Mouse (Mus musculus) myocyte (in vitro differentiated cells): ENCODE data around the gene Olfr799.

Experiments
- CEBPB ChIP-seq: IDR thresholded peaks from 2 replicates; pipeline ENCODE4 v1.6.1; 2011; ENCODE audit warnings: mild to moderate bottlenecking, moderate library complexity; ENCODE audit not compliant: poor library complexity, insufficient read depth, severe bottlenecking
- MAX ChIP-seq: IDR thresholded peaks from one replicate; pipeline ENCODE4 v1.6.1; 2011; ENCODE audit warnings: low read depth, mild to moderate bottlenecking, control low read depth
- MYOD1 ChIP-seq, 3 experiments: IDR thresholded peaks; one replicate each; pipeline ENCODE4 v1.6.1; 2011; ENCODE audit warnings: control low read depth in 2 of 3, low read depth in 2 of 3, mild to moderate bottlenecking in 2 of 3, moderate library complexity in 1 of 3; ENCODE audit not compliant: insufficient read length in 2 of 3, control insufficient read depth in 1 of 3
- MYOG ChIP-seq, 3 experiments: IDR thresholded peaks; one replicate each; pipeline ENCODE4 v1.6.1; 2011; ENCODE audit warnings: control low read depth in 2 of 3, low read depth in 2 of 3, mild to moderate bottlenecking in 2 of 3; ENCODE audit not compliant: insufficient read length in 2 of 3, control insufficient read depth in 1 of 3, insufficient read depth in 1 of 3
- POLR2A ChIP-seq: IDR thresholded peaks from one replicate; pipeline ENCODE4 v1.6.1; 2011; ENCODE audit warnings: low read depth, mild to moderate bottlenecking, control low read depth, moderate library complexity; ENCODE audit not compliant: insufficient read length
- POLR2AphosphoS2 ChIP-seq: IDR thresholded peaks from one replicate; pipeline ENCODE4 v1.6.1; 2011; ENCODE audit warnings: low read depth, control low read depth; ENCODE audit not compliant: insufficient read length
- TCF3 ChIP-seq: IDR thresholded peaks from one replicate; pipeline ENCODE4 v1.6.1; 2011; ENCODE audit warnings: low read depth, control low read depth; ENCODE audit not compliant: insufficient read length

DNA sequence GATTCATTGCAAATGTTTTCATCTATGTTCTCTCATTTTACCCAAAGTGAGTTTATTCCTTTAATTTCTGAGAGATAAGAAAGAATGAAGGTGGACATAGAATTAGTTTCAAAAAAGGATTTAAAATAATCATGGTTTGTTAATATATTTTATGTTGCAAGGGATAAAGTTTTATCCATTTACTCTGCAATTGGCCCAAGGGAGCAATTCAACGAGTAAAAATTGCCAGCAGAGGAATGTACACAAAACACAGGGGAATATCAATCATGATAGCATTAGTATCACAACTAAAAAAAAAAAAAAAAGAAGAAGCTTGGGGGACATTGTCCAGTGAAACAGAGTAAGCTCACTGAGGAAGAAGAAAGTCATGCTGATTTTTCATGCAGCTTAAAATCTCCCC is 50.8 kb downstream of the Olfr799 start, which contains the start of gene Olfr802:
- TF ChIP-seq POLR2A (no peak), POLR2AphosphoS2 (no peak), MYOD1 (IDR thresholded peaks at IDR 0.05; ENCODE audit: control insufficient read depth in 1 of 3, insufficient read length in 2 of 3, low read depth in 2 of 3) (no peak), CEBPB (no peak), TCF3 (no peak), MYOG (IDR thresholded peaks at IDR 0.05; ENCODE audit: control insufficient read depth in 1 of 3, insufficient read depth in 1 of 3, insufficient read length in 2 of 3, low read depth in 2 of 3) (no peak), MAX (no peak)
